Mouse (Mus musculus): Measurements from ENCODE around the gene Snap25. TPM values are rescaled to one million over a fixed set of nuclear protein-coding genes. Genes with fewer than 3 reads are reported as not detected.

Gene Snap25
- polyA plus RNA-seq, 1 experiment from 2014 or later = 9.5 TPM

GRCm38 (mm10) chr2:136678321-136679161 is 34.7 kb upstream of the Snap25 start:
- peak; percentile 78 for DNase-seq (ENCODE audit: low spot score)
- Histone ChIP-seq H3K4me3 (ENCODE audit: low read depth, low read length) (peak overlapping the region; percentile 41), H3K4me2 (ENCODE audit: low read length) (peak overlapping the region; percentile 89), H3K9me3 (ENCODE audit: control insufficient read depth, low read length) (no peaks in the 10 kb centered on the region), H3K27me3 (replicated peaks; ENCODE audit: control insufficient read depth, insufficient read depth, low read length) (no peaks in the 10 kb centered on the region), H3K9ac (ENCODE audit: low read length) (peak overlapping the region; percentile 66), H3K4me1 (replicated peaks; ENCODE audit: control insufficient read depth, insufficient read depth, low read length) (peaks cover 24% of the 10 kb centered on the region), H3K36me3 (ENCODE audit: control insufficient read depth, insufficient read depth, low read length) (no peaks in the 10 kb centered on the region), H3K27ac (ENCODE audit: low read depth) (peak overlapping the region; percentile 85)
- 2% methylated on average over 44 of the region's 44 CpGs for WGBS
- peak; percentile 63 for ATAC-seq (replicated peaks; ENCODE audit: low FRiP score, low TSS enrichment, low read depth)

- no peaks in the 10 kb centered on the region for H3K9me3 ChIP-seq (ENCODE audit: control insufficient read depth, low read length)
- 2% methylated on average over 24 of the region's 24 CpGs for WGBS
- H3K4me2 ChIP-seq (ENCODE audit: low read length) = peak overlapping the region; percentile 89
- H3K27ac ChIP-seq (ENCODE audit: low read depth) = peak overlapping the region; percentile 85
- ATAC-seq (replicated peaks; ENCODE audit: low FRiP score, low TSS enrichment, low read depth) = peak; percentile 86
- H3K27me3 ChIP-seq (replicated peaks; ENCODE audit: control insufficient read depth, insufficient read depth, low read length) = no peaks in the 10 kb centered on the region
- H3K4me1 ChIP-seq (replicated peaks; ENCODE audit: control insufficient read depth, insufficient read depth, low read length) = peaks cover 24% of the 10 kb centered on the region
- DNase-seq (ENCODE audit: low spot score) = peak; percentile 76
- peak overlapping the region; percentile 66 for H3K9ac ChIP-seq (ENCODE audit: low read length)
- H3K36me3 ChIP-seq (ENCODE audit: control insufficient read depth, insufficient read depth, low read length) = no peaks in the 10 kb centered on the region
- H3K4me3 ChIP-seq (ENCODE audit: low read depth, low read length) = peak overlapping the region; percentile 41
Observed at GRCm38 (mm10) chr2:136679280-136680221, 33.7 kb upstream of the Snap25 start.

GRCm38 (mm10) chr2:136682146-136682860 is 30.9 kb upstream of the Snap25 start:
- DNase-seq (ENCODE audit: low spot score) (no peak), ATAC-seq (replicated peaks; ENCODE audit: low FRiP score, low TSS enrichment, low read depth) (no peak)
- 66% methylated on average over 11 of the region's 11 CpGs for WGBS

GRCm38 (mm10) chr2:136686195-136686594 is 27.1 kb upstream of the Snap25 start:
- Histone ChIP-seq H3K36me3 (ENCODE audit: control insufficient read depth, insufficient read depth, low read length) (no peaks in the 10 kb centered on the region), H3K4me1 (replicated peaks; ENCODE audit: control insufficient read depth, insufficient read depth, low read length) (0 out of 2 replicates have a peak, but pooled peaks cover 6% of the 10 kb centered on the region), H3K9me3 (ENCODE audit: control insufficient read depth, low read length) (no peaks in the 10 kb centered on the region), H3K4me2 (ENCODE audit: low read length) (no peak overlapping the region), H3K27ac (ENCODE audit: low read depth) (no peak overlapping the region), H3K9ac (ENCODE audit: low read length) (no peak overlapping the region), H3K27me3 (replicated peaks; ENCODE audit: control insufficient read depth, insufficient read depth, low read length) (no peaks in the 10 kb centered on the region), H3K4me3 (ENCODE audit: low read depth, low read length) (no peak overlapping the region)
- DNase-seq (ENCODE audit: low spot score) = no peak
- 33% methylated on average over 3 of the region's 3 CpGs for WGBS
- ATAC-seq (replicated peaks; ENCODE audit: low FRiP score, low TSS enrichment, low read depth) = no peak

More at GRCm38 (mm10) chr2:136682146-136682860, 30.9 kb upstream of the Snap25 start:
- Histone ChIP-seq H3K36me3 (ENCODE audit: control insufficient read depth, insufficient read depth, low read length) (no peaks in the 10 kb centered on the region), H3K4me1 (replicated peaks; ENCODE audit: control insufficient read depth, insufficient read depth, low read length) (peaks cover 24% of the 10 kb centered on the region), H3K4me2 (ENCODE audit: low read length) (no peak overlapping the region), H3K4me3 (ENCODE audit: low read depth, low read length) (no peak overlapping the region), H3K9me3 (ENCODE audit: control insufficient read depth, low read length) (no peaks in the 10 kb centered on the region), H3K27ac (ENCODE audit: low read depth) (no peak overlapping the region), H3K27me3 (replicated peaks; ENCODE audit: control insufficient read depth, insufficient read depth, low read length) (no peaks in the 10 kb centered on the region), H3K9ac (ENCODE audit: low read length) (no peak overlapping the region)

- no peaks in the 10 kb centered on the region for H3K27me3 ChIP-seq (replicated peaks; ENCODE audit: control insufficient read depth, insufficient read depth, low read length)
- H3K27ac ChIP-seq (ENCODE audit: low read depth) = no peak overlapping the region
- no peak for DNase-seq (ENCODE audit: low spot score)
- no peak for ATAC-seq (replicated peaks; ENCODE audit: low FRiP score, low TSS enrichment, low read depth)
- H3K4me3 ChIP-seq (ENCODE audit: low read depth, low read length) = no peak overlapping the region
- H3K9me3 ChIP-seq (ENCODE audit: control insufficient read depth, low read length) = no peaks in the 10 kb centered on the region
- H3K9ac ChIP-seq (ENCODE audit: low read length) = no peak overlapping the region
- H3K4me1 ChIP-seq (replicated peaks; ENCODE audit: control insufficient read depth, insufficient read depth, low read length) = 0 out of 2 replicates have a peak, but pooled peaks cover 6% of the 10 kb centered on the region
- WGBS = 78% methylated on average over 4 of the region's 4 CpGs
- H3K4me2 ChIP-seq (ENCODE audit: low read length) = no peak overlapping the region
- H3K36me3 ChIP-seq (ENCODE audit: control insufficient read depth, insufficient read depth, low read length) = no peaks in the 10 kb centered on the region
Observed at GRCm38 (mm10) chr2:136687316-136687715, 25.9 kb upstream of the Snap25 start.

GRCm38 (mm10) chr2:136689476-136689875 is 23.8 kb upstream of the Snap25 start:
- Histone ChIP-seq H3K4me3 (ENCODE audit: low read depth, low read length) (no peak overlapping the region), H3K9ac (ENCODE audit: low read length) (no peak overlapping the region), H3K4me1 (replicated peaks; ENCODE audit: control insufficient read depth, insufficient read depth, low read length) (0 out of 2 replicates have a peak, but pooled peaks cover 6% of the 10 kb centered on the region), H3K27me3 (replicated peaks; ENCODE audit: control insufficient read depth, insufficient read depth, low read length) (no peaks in the 10 kb centered on the region), H3K27ac (ENCODE audit: low read depth) (no peak overlapping the region), H3K36me3 (ENCODE audit: control insufficient read depth, insufficient read depth, low read length) (no peaks in the 10 kb centered on the region), H3K4me2 (ENCODE audit: low read length) (no peak overlapping the region), H3K9me3 (ENCODE audit: control insufficient read depth, low read length) (no peaks in the 10 kb centered on the region)
- no peak for ATAC-seq (replicated peaks; ENCODE audit: low FRiP score, low TSS enrichment, low read depth)
- DNase-seq (ENCODE audit: low spot score) = no peak
- 46% methylated on average over 4 of the region's 4 CpGs for WGBS

GRCm38 (mm10) chr2:136691681-136692080 is 21.6 kb upstream of the Snap25 start:
- H3K9me3 ChIP-seq (ENCODE audit: control insufficient read depth, low read length) = no peaks in the 10 kb centered on the region
- 65% methylated on average over 1 of the region's 1 CpGs for WGBS

More at GRCm38 (mm10) chr2:136691681-136692080, 21.6 kb upstream of the Snap25 start:
- Histone ChIP-seq H3K4me2 (ENCODE audit: low read length) (no peak overlapping the region), H3K9ac (ENCODE audit: low read length) (no peak overlapping the region), H3K27me3 (replicated peaks; ENCODE audit: control insufficient read depth, insufficient read depth, low read length) (no peaks in the 10 kb centered on the region), H3K36me3 (ENCODE audit: control insufficient read depth, insufficient read depth, low read length) (no peaks in the 10 kb centered on the region), H3K4me3 (ENCODE audit: low read depth, low read length) (no peak overlapping the region), H3K4me1 (replicated peaks; ENCODE audit: control insufficient read depth, insufficient read depth, low read length) (0 out of 2 replicates have a peak, but pooled peaks cover 1% of the 10 kb centered on the region), H3K27ac (ENCODE audit: low read depth) (no peak overlapping the region)
- DNase-seq (ENCODE audit: low spot score) (no peak), ATAC-seq (replicated peaks; ENCODE audit: low FRiP score, low TSS enrichment, low read depth) (no peak)
